10 mouse cellular contexts compared by ENCODE assay signal in the genomic region with DNA sequence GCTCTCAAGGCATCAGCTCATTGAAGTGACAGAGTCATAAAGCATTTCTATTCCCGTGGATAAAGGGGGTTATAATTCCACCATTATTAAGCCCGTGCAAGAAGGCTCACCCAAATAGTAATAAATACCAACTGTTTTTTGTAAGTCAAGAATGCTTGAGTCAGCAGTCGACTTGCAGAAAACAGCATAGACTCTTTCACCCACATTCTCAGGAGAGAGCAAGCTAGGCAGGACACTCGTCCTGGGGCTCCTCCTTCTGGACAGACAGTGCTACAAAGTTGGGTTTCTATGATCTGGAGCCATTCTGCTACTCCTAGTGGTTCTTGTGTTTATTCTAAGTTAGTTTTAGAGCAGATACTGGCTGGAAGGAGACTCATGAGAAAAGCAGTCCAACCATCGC. TPM values are rescaled to one million over a fixed set of nuclear protein-coding genes. Genes with fewer than 3 reads are reported as not detected.
DNase-seq lines count a peak whose midpoint lies in the region; ATAC-seq and TF ChIP-seq lines count a peak whose summit lies in the region.
"Had no signal": no experiment of that assay in that cellular context is flagged by ENCODE, and none has a peak within 500 bp of the region (broad histone marks: within the 10 kb centered on the region; RNA-seq: fewer than 3 reads in every experiment).

No protein-coding gene starts in this region.

- TF ChIP-seq EP300 in liver, embryonic 14.5 days (IDR thresholded peaks at IDR 0.05; ENCODE audit: low read depth) = no peak

- no peak overlapping the region for H3K9ac ChIP-seq in forebrain, postnatal 0 days
- H3K9ac ChIP-seq in forebrain, embryonic 14.5 days (ENCODE audit: low read length) = no peak overlapping the region
- H3K9ac ChIP-seq in liver, embryonic 14.5 days (replicated peaks) = no peak overlapping the region
- no peak overlapping the region for H3K9ac ChIP-seq in forebrain, embryonic 15.5 days (replicated peaks)
- H3K9ac ChIP-seq: embryonic facial prominence, embryonic 12.5 days; liver, embryonic 13.5 days had no signal

- H3K4me2 ChIP-seq in forebrain, postnatal 0 days (ENCODE audit: low read depth) = no peak overlapping the region
- H3K4me2 ChIP-seq in forebrain, embryonic 14.5 days (ENCODE audit: low read length) = no peak overlapping the region
- H3K4me2 ChIP-seq in liver, embryonic 14.5 days (ENCODE audit: low read depth) = no peak overlapping the region
- H3K4me2 ChIP-seq in forebrain, embryonic 15.5 days (replicated peaks) = no peak overlapping the region
- H3K4me2 ChIP-seq: embryonic facial prominence, embryonic 12.5 days; liver, embryonic 13.5 days had no signal

- 51% methylated on average over 5 of the region's 5 CpGs for WGBS in forebrain, postnatal 0 days
- 57% methylated on average over 5 of the region's 5 CpGs for WGBS in forebrain, embryonic 14.5 days
- 38% methylated on average over 5 of the region's 5 CpGs for WGBS in liver, embryonic 14.5 days (ENCODE audit: insufficient replicate concordance)
- 52% methylated on average over 5 of the region's 5 CpGs for WGBS in forebrain, embryonic 15.5 days

- ATAC-seq in forebrain, postnatal 0 days = 0 out of 2 replicates have a peak, but pooled peaks have one; percentile 47
- no peak for ATAC-seq in forebrain, embryonic 14.5 days
- no peak for ATAC-seq in liver, embryonic 14.5 days (ENCODE audit: insufficient read depth)
- ATAC-seq in forebrain, embryonic 15.5 days (replicated peaks) = no peak

- intact Hi-C loops in gastrocnemius, postnatal 14 days (cut with DNase I; ENCODE audit: low total_unique reads) = loop anchor here (10.0 kb wide), 2 partner anchors 79 to 271 kb away; no protein-coding TSS in a partner anchor

- no peaks in the 10 kb centered on the region; the same call in 1 of the 2 replicates for H3K4me1 ChIP-seq in forebrain, postnatal 0 days (ENCODE audit: insufficient read depth)
- peaks cover 2% of the 10 kb centered on the region; the same call in 1 of the 2 replicates for H3K4me1 ChIP-seq in forebrain, embryonic 14.5 days (ENCODE audit: control insufficient read depth, insufficient read depth, low read length)
- no peaks in the 10 kb centered on the region for H3K4me1 ChIP-seq in liver, embryonic 14.5 days (replicated peaks; ENCODE audit: control insufficient read depth in 2 of 2, insufficient read depth in 2 of 2, low read length in 1 of 2)
- no peaks in the 10 kb centered on the region; the same call in 1 of the 2 replicates for H3K4me1 ChIP-seq in testis, adult 2 months (ENCODE audit: control insufficient read depth, insufficient read depth, low read length)
- H3K4me1 ChIP-seq in forebrain, embryonic 15.5 days = 0 out of 2 replicates have a peak, but pooled peaks cover 5% of the 10 kb centered on the region
- H3K4me1 ChIP-seq: liver, embryonic 13.5 days had no signal

- H3K27me3 ChIP-seq in forebrain, postnatal 0 days (ENCODE audit: insufficient read depth, low read length) = no peaks in the 10 kb centered on the region
- H3K27me3 ChIP-seq in forebrain, embryonic 14.5 days (replicated peaks; ENCODE audit: control insufficient read depth, insufficient read depth, low read length) = no peaks in the 10 kb centered on the region
- H3K27me3 ChIP-seq in liver, embryonic 14.5 days (ENCODE audit: control insufficient read depth, insufficient read depth, low read length) = no peaks in the 10 kb centered on the region
- H3K27me3 ChIP-seq in testis, adult 2 months (ENCODE audit: control insufficient read depth, insufficient read depth, low read length) = no peaks in the 10 kb centered on the region
- H3K27me3 ChIP-seq in forebrain, embryonic 15.5 days = no peaks in the 10 kb centered on the region
- H3K27me3 ChIP-seq: embryonic facial prominence, embryonic 12.5 days; liver, embryonic 13.5 days had no signal

- peak; percentile 54 for DNase-seq in forebrain, postnatal 0 days
- DNase-seq in forebrain, embryonic 14.5 days (ENCODE audit: low spot score) = no peak
- DNase-seq in adrenal gland, adult 8-10 months = peak; percentile 42
- DNase-seq in gastrocnemius, postnatal 14 days = peak; percentile 55
- DNase-seq in kidney, postnatal 10 days = peak; percentile 85
- DNase-seq in liver, embryonic 14.5 days (ENCODE audit: low read depth in 3 of 3, low spot score in 3 of 3) = no peak
- DNase-seq: liver, embryonic 13.5 days had no signal

- no peak for TF ChIP-seq POLR2A in testis, adult 2 months (IDR thresholded peaks at IDR 0.05; ENCODE audit: control insufficient read depth, low read depth, low read length)

- H3K9me3 ChIP-seq in forebrain, postnatal 0 days (ENCODE audit: low read length) = no peaks in the 10 kb centered on the region
- no peaks in the 10 kb centered on the region for H3K9me3 ChIP-seq in forebrain, embryonic 14.5 days (replicated peaks; ENCODE audit: control insufficient read depth, low read length)
- H3K9me3 ChIP-seq in liver, embryonic 14.5 days (ENCODE audit: control insufficient read depth, low read length) = no peaks in the 10 kb centered on the region
- no peaks in the 10 kb centered on the region for H3K9me3 ChIP-seq in forebrain, embryonic 15.5 days
- H3K9me3 ChIP-seq: embryonic facial prominence, embryonic 12.5 days; liver, embryonic 13.5 days had no signal

- no peak overlapping the region for H3K27ac ChIP-seq in forebrain, postnatal 0 days (ENCODE audit: low read depth, low read length)
- no peak overlapping the region for H3K27ac ChIP-seq in forebrain, embryonic 14.5 days (ENCODE audit: low read depth, low read length)
- H3K27ac ChIP-seq in liver, embryonic 14.5 days = no peak overlapping the region
- no peak overlapping the region for H3K27ac ChIP-seq in testis, adult 2 months (ENCODE audit: control insufficient read depth, insufficient read depth, low read depth, low read length)
- H3K27ac ChIP-seq in forebrain, embryonic 15.5 days (replicated peaks) = no peak overlapping the region
- H3K27ac ChIP-seq: embryonic facial prominence, embryonic 12.5 days; liver, embryonic 13.5 days had no signal

- peak; percentile 60 for TF ChIP-seq CTCF in forebrain, postnatal 0 days (IDR thresholded peaks at IDR 0.05; ENCODE audit: low read depth)
- TF ChIP-seq CTCF in liver, embryonic 14.5 days (IDR thresholded peaks at IDR 0.05; ENCODE audit: low read depth) = peak; percentile 42
- TF ChIP-seq CTCF in testis, adult 2 months (IDR thresholded peaks at IDR 0.05; ENCODE audit: control insufficient read depth, insufficient read depth, insufficient replicate concordance, low read depth, low read length) = peak; percentile 24; the same call in 1 of the 2 replicates

- H3K36me3 ChIP-seq in forebrain, postnatal 0 days (ENCODE audit: insufficient read depth) = no peaks in the 10 kb centered on the region
- H3K36me3 ChIP-seq in forebrain, embryonic 14.5 days (ENCODE audit: control insufficient read depth, insufficient read depth, low read length) = no peaks in the 10 kb centered on the region
- no peaks in the 10 kb centered on the region for H3K36me3 ChIP-seq in liver, embryonic 14.5 days (replicated peaks; ENCODE audit: control insufficient read depth, insufficient read depth, low read depth)
- no peaks in the 10 kb centered on the region for H3K36me3 ChIP-seq in testis, adult 2 months (ENCODE audit: control insufficient read depth, insufficient read depth, low read length)
- no peaks in the 10 kb centered on the region for H3K36me3 ChIP-seq in forebrain, embryonic 15.5 days
- H3K36me3 ChIP-seq: embryonic facial prominence, embryonic 12.5 days; liver, embryonic 13.5 days had no signal

- H3K4me3 ChIP-seq in forebrain, postnatal 0 days (ENCODE audit: low read depth, low read length) = no peak overlapping the region
- no peak overlapping the region for H3K4me3 ChIP-seq in forebrain, embryonic 14.5 days (ENCODE audit: low read depth, low read length)
- no peak overlapping the region for H3K4me3 ChIP-seq in liver, embryonic 14.5 days (ENCODE audit: insufficient read depth in 1 of 2, low read depth in 2 of 2, low read length in 2 of 2)
- no peak overlapping the region for H3K4me3 ChIP-seq in testis, adult 2 months (ENCODE audit: control insufficient read depth, low read depth, low read length)
- no peak overlapping the region for H3K4me3 ChIP-seq in forebrain, embryonic 15.5 days
- H3K4me3 ChIP-seq: embryonic facial prominence, embryonic 12.5 days; liver, embryonic 13.5 days had no signal

RNA-seq across cellular contexts. Expression of gene Cpvl, which starts 24.4 kb away (rescaled TPM):
- total RNA-seq in forebrain, postnatal 0 days (2014; rRNA removed) = not detected in 2 replicates
- 0.13 TPM in 1 of 2 replicates, not detected in the other for polyA plus RNA-seq in forebrain, postnatal 0 days (2015; fragmentation: Nextera tagmentation; extraction: Ambion mirVana)
- not detected in 2 replicates for polyA plus RNA-seq in forebrain, embryonic 14.5 days (2014; fragmentation: Nextera tagmentation; extraction: Ambion mirVana)
- total RNA-seq in adrenal gland, adult 8-10 months (2022) = not detected
- total RNA-seq in gastrocnemius, postnatal 14 days (2021) = not detected
- polyA plus RNA-seq in liver, embryonic 14.5 days (2012; rRNA removed) = not detected in 2 replicates
- not detected in 2 replicates for polyA plus RNA-seq in liver, embryonic 14.5 days (2014; fragmentation: Nextera tagmentation; extraction: Ambion mirVana)
- polyA plus RNA-seq in testis, adult 2 months (2012; rRNA removed) = 14.8 and 18.9 TPM in 2 replicates
- polyA plus RNA-seq in forebrain, embryonic 15.5 days (2015; fragmentation: Nextera tagmentation; extraction: Ambion mirVana) = not detected in 2 replicates
- polyA plus RNA-seq: embryonic facial prominence, embryonic 12.5 days; liver, embryonic 13.5 days had no signal

Comparison
In these comparisons a context has a peak if more than half of its experiments do, and no peak if none do; other contexts are left out.
1. DNase-seq: peak in forebrain, postnatal 0 days (single experiment), adrenal gland, adult 8-10 months (single experiment), gastrocnemius, postnatal 14 days (single experiment) and kidney, postnatal 10 days (single experiment); none in forebrain, embryonic 14.5 days (single experiment) and liver, embryonic 14.5 days (0 of 3).
2. RNA of gene Cpvl, which starts 24.4 kb away (polyA plus RNA-seq): 14.8 to 18.9 TPM in testis, adult 2 months; 0.13 TPM in forebrain, postnatal 0 days, not detected in forebrain, embryonic 15.5 days, not detected in liver, embryonic 14.5 days and not detected in forebrain, embryonic 14.5 days; every median in the first group is over 10 times any median in the second.
3. Peak in every context shown above with its lines, with median percentiles within 50 percentile points of each other: CTCF ChIP-seq.